In genomic region chr16:85086303-85086702, GRCm38 (mm10) we compare ENCODE assay signal across 13 mouse cellular contexts.
A peak's percentile ranks its signal among the peaks of the same experiment; 100 is the strongest.
DNase-seq lines count a peak whose midpoint lies in the region; ATAC-seq and TF ChIP-seq lines count a peak whose summit lies in the region.
"Had no signal": no experiment of that assay in that cellular context is flagged by ENCODE, and none has a peak within 500 bp of the region (broad histone marks: within the 10 kb centered on the region; RNA-seq: fewer than 3 reads in every experiment).

No protein-coding gene starts in this region.

- DNase-seq in forebrain, postnatal 0 days, result no peak
- DNase-seq in kidney, adult 18-20 months, result no peak
- no peak for DNase-seq in midbrain, embryonic 10.5 days (ENCODE audit: low spot score)
- no peak for DNase-seq in hindbrain, postnatal 0 days (ENCODE audit: low spot score)
- DNase-seq: heart, adult 18-20 months; layer of hippocampus, postnatal 36 days; liver; thymus, postnatal 36 days had no signal

- H3K9me3 ChIP-seq in forebrain, postnatal 0 days (ENCODE audit: low read length), result no peaks in the 10 kb centered on the region
- H3K9me3 ChIP-seq in forebrain, embryonic 12.5 days, result no peaks in the 10 kb centered on the region
- H3K9me3 ChIP-seq in kidney, embryonic 15.5 days (replicated peaks), result no peaks in the 10 kb centered on the region
- no peaks in the 10 kb centered on the region for H3K9me3 ChIP-seq in midbrain, embryonic 16.5 days (replicated peaks; ENCODE audit: control insufficient read depth, low read length, poor library complexity, severe bottlenecking)
- H3K9me3 ChIP-seq in midbrain, embryonic 10.5 days (replicated peaks), result no peaks in the 10 kb centered on the region
- H3K9me3 ChIP-seq in hindbrain, postnatal 0 days (ENCODE audit: low read length), result no peaks in the 10 kb centered on the region
- H3K9me3 ChIP-seq: forebrain, embryonic 15.5 days had no signal

- no peak overlapping the region for H3K4me3 ChIP-seq in forebrain, postnatal 0 days (ENCODE audit: low read depth, low read length)
- H3K4me3 ChIP-seq in forebrain, embryonic 12.5 days (replicated peaks), result no peak overlapping the region
- H3K4me3 ChIP-seq in kidney, embryonic 15.5 days (replicated peaks), result no peak overlapping the region
- H3K4me3 ChIP-seq in midbrain, embryonic 16.5 days (ENCODE audit: low read depth, low read length), result no peak overlapping the region
- no peak overlapping the region for H3K4me3 ChIP-seq in midbrain, embryonic 10.5 days
- H3K4me3 ChIP-seq in hindbrain, postnatal 0 days (ENCODE audit: low read length), result no peak overlapping the region
- H3K4me3 ChIP-seq: forebrain, embryonic 15.5 days had no signal

- peaks cover 25% of the 10 kb centered on the region for H3K4me1 ChIP-seq in forebrain, postnatal 0 days (ENCODE audit: insufficient read depth)
- peaks cover 39% of the 10 kb centered on the region for H3K4me1 ChIP-seq in forebrain, embryonic 12.5 days
- peaks cover 25% of the 10 kb centered on the region for H3K4me1 ChIP-seq in kidney, embryonic 15.5 days
- H3K4me1 ChIP-seq in midbrain, embryonic 16.5 days (ENCODE audit: control insufficient read depth, insufficient read depth, low read length), result peaks cover 29% of the 10 kb centered on the region
- peaks cover 28% of the 10 kb centered on the region for H3K4me1 ChIP-seq in midbrain, embryonic 10.5 days
- no peaks in the 10 kb centered on the region; the same call in 1 of the 2 replicates for H3K4me1 ChIP-seq in hindbrain, postnatal 0 days (ENCODE audit: insufficient read depth, low read length)

- no peak overlapping the region for H3K9ac ChIP-seq in forebrain, postnatal 0 days
- no peak overlapping the region for H3K9ac ChIP-seq in forebrain, embryonic 12.5 days
- H3K9ac ChIP-seq in kidney, embryonic 15.5 days, result no peak overlapping the region
- H3K9ac ChIP-seq in midbrain, embryonic 16.5 days (ENCODE audit: low read depth, low read length), result no peak overlapping the region
- no peak overlapping the region for H3K9ac ChIP-seq in hindbrain, postnatal 0 days (replicated peaks; ENCODE audit: low read length)
- H3K9ac ChIP-seq: forebrain, embryonic 15.5 days had no signal

- H3K36me3 ChIP-seq in forebrain, postnatal 0 days (ENCODE audit: insufficient read depth), result peaks cover 15% of the 10 kb centered on the region; the same call in 1 of the 2 replicates
- H3K36me3 ChIP-seq in forebrain, embryonic 12.5 days (replicated peaks), result peaks cover 13% of the 10 kb centered on the region
- peaks cover 26% of the 10 kb centered on the region for H3K36me3 ChIP-seq in kidney, embryonic 15.5 days
- peaks cover 6% of the 10 kb centered on the region; the same call in 1 of the 2 replicates for H3K36me3 ChIP-seq in midbrain, embryonic 16.5 days (ENCODE audit: control insufficient read depth, insufficient read depth, low read length)
- H3K36me3 ChIP-seq in midbrain, embryonic 10.5 days, result peaks cover 25% of the 10 kb centered on the region
- no peaks in the 10 kb centered on the region; the same call in 1 of the 2 replicates for H3K36me3 ChIP-seq in hindbrain, postnatal 0 days (ENCODE audit: insufficient read depth, low read length)
- H3K36me3 ChIP-seq: G1E had no signal

- H3K4me2 ChIP-seq in forebrain, postnatal 0 days (ENCODE audit: low read depth), result no peak overlapping the region
- no peak overlapping the region for H3K4me2 ChIP-seq in forebrain, embryonic 12.5 days
- no peak overlapping the region for H3K4me2 ChIP-seq in kidney, embryonic 15.5 days
- H3K4me2 ChIP-seq in midbrain, embryonic 16.5 days (ENCODE audit: low read length), result no peak overlapping the region
- H3K4me2 ChIP-seq in hindbrain, postnatal 0 days (ENCODE audit: low read depth, low read length), result no peak overlapping the region
- H3K4me2 ChIP-seq: forebrain, embryonic 15.5 days had no signal

- WGBS in forebrain, postnatal 0 days, result 83% methylated on average over 14 of the region's 14 CpGs
- WGBS in forebrain, embryonic 12.5 days, result 86% methylated on average over 14 of the region's 14 CpGs
- 70% methylated on average over 14 of the region's 14 CpGs for WGBS in kidney, embryonic 15.5 days
- 86% methylated on average over 14 of the region's 14 CpGs for WGBS in midbrain, embryonic 16.5 days
- 90% methylated on average over 14 of the region's 14 CpGs for WGBS in midbrain, embryonic 10.5 days
- whole genome bisulfite sequencing in hindbrain, postnatal 0 days, result 81% methylated on average over 14 of the region's 14 CpGs

- H3K27me3 ChIP-seq in forebrain, postnatal 0 days (ENCODE audit: insufficient read depth, low read length), result no peaks in the 10 kb centered on the region
- no peaks in the 10 kb centered on the region for H3K27me3 ChIP-seq in forebrain, embryonic 12.5 days
- no peaks in the 10 kb centered on the region for H3K27me3 ChIP-seq in kidney, embryonic 15.5 days
- H3K27me3 ChIP-seq in midbrain, embryonic 16.5 days (ENCODE audit: control insufficient read depth, insufficient read depth, low read depth, low read length), result no peaks in the 10 kb centered on the region
- 0 out of 2 replicates have a peak, but pooled peaks cover 2% of the 10 kb centered on the region for H3K27me3 ChIP-seq in midbrain, embryonic 10.5 days (ENCODE audit: low read depth, poor library complexity, severe bottlenecking)
- H3K27me3 ChIP-seq in hindbrain, postnatal 0 days (ENCODE audit: insufficient read depth, low read length), result no peaks in the 10 kb centered on the region
- H3K27me3 ChIP-seq: forebrain, embryonic 15.5 days had no signal

- TF ChIP-seq CTCF in forebrain, postnatal 0 days (IDR thresholded peaks at IDR 0.05; ENCODE audit: low read depth), result no peak
- peak; percentile 12; the same call in 1 of the 2 replicates for TF ChIP-seq CTCF in hindbrain, postnatal 0 days (IDR thresholded peaks at IDR 0.05; ENCODE audit: low read depth)

- H3K27ac ChIP-seq in forebrain, postnatal 0 days (ENCODE audit: low read depth, low read length), result no peak overlapping the region
- no peak overlapping the region for H3K27ac ChIP-seq in forebrain, embryonic 12.5 days
- no peak overlapping the region for H3K27ac ChIP-seq in kidney, embryonic 15.5 days
- H3K27ac ChIP-seq in midbrain, embryonic 16.5 days (ENCODE audit: low read length), result no peak overlapping the region
- H3K27ac ChIP-seq in midbrain, embryonic 10.5 days (replicated peaks), result no peak overlapping the region
- no peak overlapping the region for H3K27ac ChIP-seq in hindbrain, postnatal 0 days
- H3K27ac ChIP-seq: forebrain, embryonic 15.5 days had no signal

- peak; percentile 7; the same call in 1 of the 2 replicates for ATAC-seq in forebrain, postnatal 0 days
- no peak for ATAC-seq in forebrain, embryonic 12.5 days (ENCODE audit: low FRiP score)
- peak; percentile 59 for ATAC-seq in kidney, embryonic 15.5 days (replicated peaks; ENCODE audit: low FRiP score)
- ATAC-seq in midbrain, embryonic 16.5 days, result peak; percentile 33; the same call in 1 of the 2 replicates
- 0 out of 2 replicates have a peak, but pooled peaks have one; percentile 13 for ATAC-seq in hindbrain, postnatal 0 days
